Mouse (Mus musculus): ENCODE data around the gene Gjb3. TPM values are rescaled to one million over a fixed set of nuclear protein-coding genes. Genes with fewer than 3 reads are reported as not detected.

The Gjb3 gene
- 0.18 and 0.33 TPM in 2 replicates for polyA plus RNA-seq (2015; fragmentation: Nextera tagmentation; extraction: Ambion mirVana)

- Histone ChIP-seq H3K4me2 (ENCODE audit: low read depth, low read length) (peak within 1 kb of the TSS; percentile 17; the same call in 1 of the 2 replicates), H3K27ac (ENCODE audit: low read length) (no peak within 1 kb of the TSS), H3K4me3 (ENCODE audit: low read depth, low read length) (peak within 1 kb of the TSS; percentile 8; the same call in 1 of the 2 replicates), H3K9me3 (replicated peaks; ENCODE audit: control insufficient read depth, low read length) (no peaks in the 10 kb centered on the region), H3K9ac (ENCODE audit: low read depth, low read length) (no peak within 1 kb of the TSS), H3K4me1 (ENCODE audit: control insufficient read depth, low read depth, low read length) (no peaks in the 10 kb centered on the region), H3K27me3 (ENCODE audit: control insufficient read depth, insufficient read depth, low read depth, low read length) (peaks cover 26% of the 10 kb centered on the region), H3K36me3 (ENCODE audit: control insufficient read depth, insufficient read depth) (no peaks in the 10 kb centered on the region)
- 3% methylated on average over 49 of the region's 49 CpGs for WGBS (ENCODE audit: insufficient replicate concordance)
- ATAC-seq (ENCODE audit: low read depth) = no peak
These were observed at the start of gene Gjb3 for GRCm38 (mm10) chr4:127330181-127331100. Gene Gjb3 (minus strand): TSS chr4:127330844.

- Histone ChIP-seq H3K9me3 (replicated peaks; ENCODE audit: control insufficient read depth, low read length) (no peaks in the 10 kb centered on the region), H3K4me3 (ENCODE audit: low read depth, low read length) (no peak overlapping the region), H3K4me2 (ENCODE audit: low read depth, low read length) (no peak overlapping the region), H3K9ac (ENCODE audit: low read depth, low read length) (no peak overlapping the region), H3K4me1 (ENCODE audit: control insufficient read depth, low read depth, low read length) (no peaks in the 10 kb centered on the region), H3K27ac (ENCODE audit: low read length) (no peak overlapping the region), H3K27me3 (ENCODE audit: control insufficient read depth, insufficient read depth, low read depth, low read length) (no peaks in the 10 kb centered on the region), H3K36me3 (ENCODE audit: control insufficient read depth, insufficient read depth) (no peaks in the 10 kb centered on the region)
- 22% methylated on average over 4 of the region's 4 CpGs for WGBS (ENCODE audit: insufficient replicate concordance)
- no peak for ATAC-seq (ENCODE audit: low read depth)
These were observed 46.7 kb upstream of the Gjb3 start for GRCm38 (mm10) chr4:127377344-127377743.

GRCm38 (mm10) chr4:127375541-127376177, 45.0 kb upstream of the Gjb3 start:
- no peak for ATAC-seq (ENCODE audit: low read depth)
- 75% methylated on average over 17 of the region's 17 CpGs for WGBS (ENCODE audit: insufficient replicate concordance)

GRCm38 (mm10) chr4:127374645-127375044, 44.0 kb upstream of the Gjb3 start:
- Histone ChIP-seq H3K9me3 (replicated peaks; ENCODE audit: control insufficient read depth, low read length) (no peaks in the 10 kb centered on the region), H3K4me2 (ENCODE audit: low read depth, low read length) (no peak overlapping the region), H3K4me1 (ENCODE audit: control insufficient read depth, low read depth, low read length) (no peaks in the 10 kb centered on the region), H3K4me3 (ENCODE audit: low read depth, low read length) (no peak overlapping the region), H3K36me3 (ENCODE audit: control insufficient read depth, insufficient read depth) (no peaks in the 10 kb centered on the region), H3K27ac (ENCODE audit: low read length) (no peak overlapping the region), H3K27me3 (ENCODE audit: control insufficient read depth, insufficient read depth, low read depth, low read length) (no peaks in the 10 kb centered on the region), H3K9ac (ENCODE audit: low read depth, low read length) (no peak overlapping the region)
- WGBS (ENCODE audit: insufficient replicate concordance) = 59% methylated on average over 4 of the region's 4 CpGs
- ATAC-seq (ENCODE audit: low read depth) = no peak

More at GRCm38 (mm10) chr4:127375541-127376177, 45.0 kb upstream of the Gjb3 start:
- Histone ChIP-seq H3K27me3 (ENCODE audit: control insufficient read depth, insufficient read depth, low read depth, low read length) (no peaks in the 10 kb centered on the region), H3K27ac (ENCODE audit: low read length) (no peak overlapping the region), H3K9ac (ENCODE audit: low read depth, low read length) (no peak overlapping the region), H3K4me3 (ENCODE audit: low read depth, low read length) (no peak overlapping the region), H3K36me3 (ENCODE audit: control insufficient read depth, insufficient read depth) (no peaks in the 10 kb centered on the region), H3K4me1 (ENCODE audit: control insufficient read depth, low read depth, low read length) (no peaks in the 10 kb centered on the region), H3K9me3 (replicated peaks; ENCODE audit: control insufficient read depth, low read length) (no peaks in the 10 kb centered on the region), H3K4me2 (ENCODE audit: low read depth, low read length) (no peak overlapping the region)

GRCm38 (mm10) chr4:127373491-127373890, 42.8 kb upstream of the Gjb3 start:
- no peaks in the 10 kb centered on the region for H3K9me3 ChIP-seq (replicated peaks; ENCODE audit: control insufficient read depth, low read length)
- no peaks in the 10 kb centered on the region for H3K36me3 ChIP-seq (ENCODE audit: control insufficient read depth, insufficient read depth)
- 62% methylated on average over 8 of the region's 8 CpGs for WGBS (ENCODE audit: insufficient replicate concordance)
- no peak for ATAC-seq (ENCODE audit: low read depth)
- no peaks in the 10 kb centered on the region for H3K4me1 ChIP-seq (ENCODE audit: control insufficient read depth, low read depth, low read length)
- H3K4me3 ChIP-seq (ENCODE audit: low read depth, low read length) = no peak overlapping the region
- no peak overlapping the region for H3K9ac ChIP-seq (ENCODE audit: low read depth, low read length)
- H3K27ac ChIP-seq (ENCODE audit: low read length) = no peak overlapping the region
- H3K4me2 ChIP-seq (ENCODE audit: low read depth, low read length) = no peak overlapping the region
- H3K27me3 ChIP-seq (ENCODE audit: control insufficient read depth, insufficient read depth, low read depth, low read length) = no peaks in the 10 kb centered on the region

DNA sequence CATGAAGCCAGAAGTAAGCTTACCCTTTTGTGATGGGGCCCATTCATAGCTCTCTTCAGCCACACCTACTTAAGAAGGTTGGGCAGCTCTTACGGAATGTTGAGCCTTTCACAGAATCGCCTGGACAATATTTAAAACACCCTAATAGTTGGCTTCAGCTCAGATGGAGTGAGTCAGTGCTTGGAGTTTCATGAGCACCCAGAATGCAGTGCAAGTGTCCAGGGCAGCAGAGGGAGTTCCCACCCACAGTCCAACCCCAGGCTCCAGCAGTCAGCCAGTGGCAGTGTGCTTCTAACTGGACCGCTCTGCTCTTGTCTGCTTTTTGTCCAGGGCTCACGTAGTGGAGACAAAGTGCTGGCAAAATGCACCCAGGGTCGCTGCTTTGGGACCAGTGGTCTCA, 40.9 kb upstream of the Gjb3 start:
- ATAC-seq (ENCODE audit: low read depth) = no peak
- Histone ChIP-seq H3K27me3 (ENCODE audit: control insufficient read depth, insufficient read depth, low read depth, low read length) (no peaks in the 10 kb centered on the region), H3K9ac (ENCODE audit: low read depth, low read length) (no peak overlapping the region), H3K4me1 (ENCODE audit: control insufficient read depth, low read depth, low read length) (no peaks in the 10 kb centered on the region), H3K4me2 (ENCODE audit: low read depth, low read length) (no peak overlapping the region), H3K9me3 (replicated peaks; ENCODE audit: control insufficient read depth, low read length) (no peaks in the 10 kb centered on the region), H3K36me3 (ENCODE audit: control insufficient read depth, insufficient read depth) (no peaks in the 10 kb centered on the region), H3K4me3 (ENCODE audit: low read depth, low read length) (no peak overlapping the region), H3K27ac (ENCODE audit: low read length) (no peak overlapping the region)
- WGBS (ENCODE audit: insufficient replicate concordance) = 55% methylated on average over 5 of the region's 5 CpGs

- Histone ChIP-seq H3K36me3 (ENCODE audit: control insufficient read depth, insufficient read depth) (no peaks in the 10 kb centered on the region), H3K4me3 (ENCODE audit: low read depth, low read length) (no peak overlapping the region), H3K27me3 (ENCODE audit: control insufficient read depth, insufficient read depth, low read depth, low read length) (no peaks in the 10 kb centered on the region), H3K9me3 (replicated peaks; ENCODE audit: control insufficient read depth, low read length) (no peaks in the 10 kb centered on the region), H3K4me2 (ENCODE audit: low read depth, low read length) (no peak overlapping the region), H3K9ac (ENCODE audit: low read depth, low read length) (no peak overlapping the region), H3K27ac (ENCODE audit: low read length) (no peak overlapping the region), H3K4me1 (ENCODE audit: control insufficient read depth, low read depth, low read length) (no peaks in the 10 kb centered on the region)
- 34% methylated on average over 2 of the region's 2 CpGs for WGBS (ENCODE audit: insufficient replicate concordance)
- no peak for ATAC-seq (ENCODE audit: low read depth)
These were observed 39.8 kb upstream of the Gjb3 start for GRCm38 (mm10) chr4:127370447-127370846.

DNA sequence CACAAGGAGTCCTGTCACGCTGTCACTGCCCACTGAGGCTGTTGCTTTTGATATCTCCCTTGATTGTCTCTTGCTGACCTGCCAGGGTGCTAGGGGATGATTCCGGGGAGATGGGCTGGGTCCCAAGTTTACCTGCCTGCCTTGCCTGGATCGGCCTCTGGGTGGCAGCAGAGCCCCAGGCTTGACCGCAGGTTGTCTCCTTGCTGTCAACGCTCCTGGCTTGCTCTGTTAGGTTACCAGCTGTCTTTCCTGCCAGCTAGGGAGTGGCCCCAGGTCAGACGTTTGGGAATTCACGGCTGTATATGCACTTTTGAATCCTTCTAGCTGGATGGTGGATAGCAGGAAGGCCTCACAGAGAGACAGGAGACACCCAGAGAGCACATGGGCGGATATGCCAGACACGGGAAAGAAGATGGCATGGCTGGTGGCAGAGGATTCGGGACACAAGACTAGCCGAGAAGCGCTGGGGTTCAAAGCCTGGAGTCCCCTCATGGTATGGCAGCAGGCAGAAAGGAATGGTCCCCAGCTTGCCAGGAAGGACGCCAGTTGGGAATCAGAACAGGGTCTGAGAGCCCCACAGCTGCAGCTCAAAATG, 37.8 kb upstream of the Gjb3 start:
- H3K4me2 ChIP-seq (ENCODE audit: low read depth, low read length) = no peak overlapping the region
- H3K27me3 ChIP-seq (ENCODE audit: control insufficient read depth, insufficient read depth, low read depth, low read length) = no peaks in the 10 kb centered on the region
- H3K9me3 ChIP-seq (replicated peaks; ENCODE audit: control insufficient read depth, low read length) = no peaks in the 10 kb centered on the region
- H3K4me3 ChIP-seq (ENCODE audit: low read depth, low read length) = no peak overlapping the region
- no peaks in the 10 kb centered on the region for H3K4me1 ChIP-seq (ENCODE audit: control insufficient read depth, low read depth, low read length)
- 20% methylated on average over 13 of the region's 13 CpGs for WGBS (ENCODE audit: insufficient replicate concordance)
- H3K36me3 ChIP-seq (ENCODE audit: control insufficient read depth, insufficient read depth) = no peaks in the 10 kb centered on the region
- ATAC-seq (ENCODE audit: low read depth) = no peak
- H3K27ac ChIP-seq (ENCODE audit: low read length) = no peak overlapping the region
- no peak overlapping the region for H3K9ac ChIP-seq (ENCODE audit: low read depth, low read length)

All from liver, embryonic 16.5 days (tissue).